Mouse (Mus musculus) CH12.LX (cell line): ENCODE measurements around the gene Vwa7. TPM values are rescaled to one million over a fixed set of nuclear protein-coding genes. Genes with fewer than 3 reads are reported as not detected.

Experiments used
- DNase-seq: peaks from one replicate; pipeline ENCODE4 v3.0.0-alpha.2; 2013; ENCODE audit errors: extremely low read depth
- H3K27ac ChIP-seq: 2 replicates; pipeline ENCODE4 v1.5.1; 2012; ENCODE audit warnings: low read depth, mild to moderate bottlenecking, control low read depth, moderate library complexity; ENCODE audit not compliant: insufficient read depth
- H3K27me3 ChIP-seq: replicated peaks from 2 replicates; pipeline ENCODE3; 2012; ENCODE audit warnings: inconsistent platforms
- H3K36me3 ChIP-seq, 2 experiments: replicated peaks in 1 of 2; 2 replicates each; pipeline versions ENCODE3 to v1.6.1; 2012; ENCODE audit warnings: inconsistent platforms in 1 of 2, low read length in 1 of 2, mild to moderate bottlenecking in 1 of 2, mixed read lengths in 1 of 2, moderate library complexity in 1 of 2; ENCODE audit not compliant: control insufficient read depth in 1 of 2, insufficient read depth in 1 of 2
- H3K4me1 ChIP-seq, 2 experiments: 2 replicates each; pipeline ENCODE4 v1.6.1; 2012; ENCODE audit warnings: inconsistent platforms in 1 of 2, moderate library complexity in 1 of 2; ENCODE audit not compliant: insufficient read depth in 2 of 2, control insufficient read depth in 1 of 2
- H3K4me2 ChIP-seq: 2 replicates; pipeline ENCODE4 v1.6.1; 2012; ENCODE audit warnings: low read depth, mild to moderate bottlenecking, control low read depth; ENCODE audit not compliant: poor library complexity, insufficient read depth, severe bottlenecking
- H3K4me3 ChIP-seq, 3 experiments: fragments of 150-350 bp in 1 of 3; sonication (generic) in 1 of 3; replicated peaks in 1 of 3; 2 replicates each; pipeline versions ENCODE3 to v1.5.1; 2011 to 2012; ENCODE audit warnings: low read depth in 2 of 3, low read length in 2 of 3, mild to moderate bottlenecking in 2 of 3, moderate library complexity in 2 of 3, control low read depth in 1 of 3, improper control_type of control experiment in 1 of 3, inconsistent platforms in 1 of 3, mixed read lengths in 1 of 3; ENCODE audit not compliant: poor library complexity in 1 of 3
- H3K79me2 ChIP-seq: replicated peaks from 2 replicates; pipeline ENCODE4 v1.6.1; 2012; ENCODE audit warnings: mild to moderate bottlenecking, moderate library complexity; ENCODE audit not compliant: control insufficient read depth, poor library complexity, insufficient read depth, severe bottlenecking; ENCODE audit errors: extremely low read depth
- H3K9ac ChIP-seq: 2 replicates; pipeline ENCODE4 v1.6.1; 2012; ENCODE audit warnings: low read depth, mild to moderate bottlenecking, control low read depth, moderate library complexity; ENCODE audit not compliant: insufficient read depth
- H3K9me3 ChIP-seq: replicated peaks from 2 replicates; pipeline ENCODE3; 2012; ENCODE audit warnings: low read length, inconsistent platforms, mixed read lengths
- CHD2 ChIP-seq: IDR thresholded peaks from 2 replicates; pipeline ENCODE4 v1.6.1; 2011; ENCODE audit warnings: low read length, improper control_type of control experiment
- CTCF ChIP-seq, 2 experiments: IDR thresholded peaks in 1 of 2; conservative IDR thresholded peaks in 1 of 2; 2 replicates each; pipeline ENCODE4 v1.5.1; 2011 to 2012; ENCODE audit warnings: low read depth in 2 of 2, low read length in 2 of 2, improper control_type of control experiment in 1 of 2, inconsistent platforms in 1 of 2, mild to moderate bottlenecking in 1 of 2, moderate library complexity in 1 of 2
- ELF1 ChIP-seq: IDR thresholded peaks from 2 replicates; pipeline ENCODE4 v1.6.1; 2014; ENCODE audit warnings: low read depth, mild to moderate bottlenecking, inconsistent platforms, low read length, improper control_type of control experiment
- EP300 ChIP-seq: IDR thresholded peaks from 2 replicates; pipeline ENCODE4 v1.6.1; 2011; ENCODE audit warnings: low read length, improper control_type of control experiment
- ETS1 ChIP-seq: conservative IDR thresholded peaks from 2 replicates; pipeline ENCODE4 v1.6.1; 2012; ENCODE audit warnings: low read depth, mild to moderate bottlenecking, inconsistent platforms, low read length, improper control_type of control experiment, moderate library complexity
- HCFC1 ChIP-seq: IDR thresholded peaks from 2 replicates; pipeline ENCODE4 v1.6.1; 2012; ENCODE audit warnings: low read depth, mild to moderate bottlenecking, inconsistent platforms, low read length, improper control_type of control experiment
- JUND ChIP-seq: conservative IDR thresholded peaks from 2 replicates; pipeline ENCODE4 v1.6.1; 2011; ENCODE audit warnings: low read depth, low read length, improper control_type of control experiment
- MAFK ChIP-seq: IDR thresholded peaks from 2 replicates; pipeline ENCODE4 v1.6.1; 2011; ENCODE audit warnings: low read length, improper control_type of control experiment; ENCODE audit not compliant: insufficient replicate concordance
- MAX ChIP-seq: IDR thresholded peaks from 2 replicates; pipeline ENCODE4 v1.6.1; 2011; ENCODE audit warnings: low read length, improper control_type of control experiment
- MXI1 ChIP-seq: IDR thresholded peaks from 2 replicates; pipeline ENCODE4 v1.6.1; 2011; ENCODE audit warnings: mild to moderate bottlenecking, low read depth, low read length, improper control_type of control experiment
- NELFE ChIP-seq: IDR thresholded peaks from 2 replicates; pipeline ENCODE4 v1.6.1; 2011; ENCODE audit warnings: low read depth, low read length, improper control_type of control experiment
- PAX5 ChIP-seq: IDR thresholded peaks from 2 replicates; pipeline ENCODE4 v1.6.1; 2012; ENCODE audit warnings: low read length, inconsistent platforms, mixed read lengths
- RCOR1 ChIP-seq: conservative IDR thresholded peaks from 2 replicates; pipeline ENCODE4 v1.6.1; 2012; ENCODE audit warnings: low read depth, mild to moderate bottlenecking, inconsistent platforms, low read length, improper control_type of control experiment
- TCF12 ChIP-seq: IDR thresholded peaks from 2 replicates; pipeline ENCODE4 v1.6.1; 2014; ENCODE audit warnings: low read depth, mild to moderate bottlenecking, inconsistent platforms, low read length, improper control_type of control experiment
- USF1 ChIP-seq: IDR thresholded peaks from 2 replicates; pipeline ENCODE4 v1.6.1; 2014; ENCODE audit warnings: low read depth, mild to moderate bottlenecking, inconsistent platforms, low read length, improper control_type of control experiment
- USF2 ChIP-seq: conservative IDR thresholded peaks from 2 replicates; pipeline ENCODE4 v1.6.1; 2011; ENCODE audit warnings: low read depth, low read length, improper control_type of control experiment
- ZKSCAN1 ChIP-seq: IDR thresholded peaks from 2 replicates; pipeline ENCODE4 v1.6.1; 2012; ENCODE audit warnings: low read depth, inconsistent platforms, low read length, improper control_type of control experiment, borderline replicate concordance
- dilution Hi-C: fragments of 300-500 bp; cut with MboI; formaldehyde crosslinking; loops from 2 replicates; pipeline ENCODE4 v1.14.3; 2020; ENCODE audit warnings: low sequenced_read_pairs; ENCODE audit not compliant: extremely low pct_unique_long_range_greater_than_20kb, extremely low pct_ligation_motif_present
- in situ Hi-C: fragments of 300-500 bp; cut with MboI; formaldehyde crosslinking; loops from 3 replicates; pipeline ENCODE4 v1.14.3; 2019; ENCODE audit warnings: low sequenced_read_pairs, low pct_ligation_motif_present, low pct_unique_long_range_greater_than_20kb, mixed read lengths
- polyA plus RNA-seq: library from polyadenylated mRNA; unstranded; fragments of >175 nt; gene quantifications from 2 replicates; pipeline ENCODE4 v1.2.1, GENCODE M21; 2012; ENCODE audit warnings: low read depth; ENCODE audit not compliant: insufficient read length
- total RNA-seq, 2 experiments: library from RNA; depleted of rRNA; stranded (reverse); fragments of 300-350 nt in 1 of 2; fragments of >200 nt in 1 of 2; gene quantifications; 2 replicates each; pipeline ENCODE4 v1.2.3; 2012 to 2014

Gene Vwa7
- total and polyA plus RNA-seq, 3 experiments, result 0.42 to 1.2 TPM; not detected in 1

GRCm38 (mm10) chr17:35057090-35057489 is 40.7 kb downstream of the Vwa7 start:
- peaks cover 7% of the 10 kb centered on the region for H3K9me3 ChIP-seq
- in situ Hi-C loops, result no loop called here
- peaks cover 18% of the 10 kb centered on the region for H3K79me2 ChIP-seq
- no peak for DNase-seq
- dilution Hi-C loops, result no loop called here
- no peaks in the 10 kb centered on the region for H3K27me3 ChIP-seq
- H3K4me1 ChIP-seq, result peaks cover 9 to 17% of the 10 kb centered on the region in 2 experiments
- H3K36me3 ChIP-seq, result peaks cover 75 to 93% of the 10 kb centered on the region in 2 experiments
- no peak overlapping the region for H3K9ac ChIP-seq
- TF ChIP-seq USF2 (no peak), JUND (no peak), ZKSCAN1 (no peak), MAFK (no peak)
- no peak overlapping the region for H3K4me2 ChIP-seq
- H3K27ac ChIP-seq, result no peak overlapping the region
- H3K4me3 ChIP-seq, result no peak overlapping the region

- peaks cover 2 to 7% of the 10 kb centered on the region in 2 experiments; a peak in 3 of 4 replicates for H3K4me1 ChIP-seq
- H3K4me3 ChIP-seq, result no peak overlapping the region
- dilution Hi-C loops, result no loop called here
- DNase-seq, result no peak
- no peak overlapping the region for H3K9ac ChIP-seq
- H3K27me3 ChIP-seq, result no peaks in the 10 kb centered on the region
- peaks cover 7% of the 10 kb centered on the region for H3K9me3 ChIP-seq
- peaks cover 65 to 91% of the 10 kb centered on the region in 2 experiments for H3K36me3 ChIP-seq
- in situ Hi-C loops, result no loop called here
- peaks cover 7% of the 10 kb centered on the region; the same call in 1 of the 2 replicates for H3K79me2 ChIP-seq
- H3K27ac ChIP-seq, result no peak overlapping the region
- no peak overlapping the region for H3K4me2 ChIP-seq
- TF ChIP-seq EP300 (no peak), CHD2 (no peak), ETS1 (no peak), MAFK (no peak), PAX5 (no peak), HCFC1 (no peak), ELF1 (no peak), NELFE (no peak), MAX (no peak), CTCF (conservative IDR thresholded peaks at IDR 0.05 in 1 of 2, IDR thresholded peaks at IDR 0.05 in 1 of 2; ENCODE audit: low read depth in 2 of 2, low read length in 2 of 2) (no peak), TCF12 (no peak), RCOR1 (no peak), MXI1 (no peak), USF2 (no peak), USF1 (no peak)
Observed at GRCm38 (mm10) chr17:35058316-35058715, 41.9 kb downstream of the Vwa7 start.
